Mouse (Mus musculus): Measurements from ENCODE around the gene Tango2. TPM values are rescaled to one million over a fixed set of nuclear protein-coding genes. Genes with fewer than 3 reads are reported as not detected.

Gene Tango2
- total and polyA plus RNA-seq, 3 experiments = 3.8 to 10.8 (median 9.6) TPM

DNA sequence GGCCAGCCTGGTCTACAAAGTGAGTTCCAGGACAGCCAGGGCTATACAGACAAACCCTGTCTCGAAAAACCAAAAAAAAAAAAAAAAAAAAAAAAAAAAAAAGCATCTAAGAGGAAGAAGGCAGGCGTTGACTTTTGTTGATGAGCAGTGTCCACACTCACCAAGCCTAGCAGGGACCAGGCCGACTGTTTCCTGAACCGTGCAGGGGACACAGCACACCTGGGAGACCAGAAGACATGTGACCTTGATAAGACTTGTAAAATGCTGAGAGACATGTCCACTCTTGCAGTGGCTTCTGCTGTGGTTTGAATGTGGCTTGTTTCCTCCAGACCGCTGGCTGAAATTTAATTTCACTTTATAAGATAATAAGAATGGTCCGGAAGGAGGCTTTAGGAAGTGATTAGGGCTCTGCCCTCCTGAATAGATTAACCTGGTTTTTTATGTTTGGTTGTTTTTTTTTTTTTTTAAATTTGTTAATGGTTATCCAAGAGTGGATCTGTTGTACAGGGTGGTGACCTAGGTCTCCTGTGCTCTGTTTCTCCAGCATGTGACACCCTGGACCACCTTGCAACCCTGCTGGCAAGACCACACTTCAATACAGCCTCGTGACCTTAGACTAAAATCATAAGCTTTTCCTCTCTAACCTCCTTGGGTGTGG is 28.5 kb upstream of the Tango2 start:
- dilution Hi-C loops (cut with MboI; ENCODE audit: extremely low pct_ligation_motif_present, extremely low pct_unique_long_range_greater_than_20kb, low sequenced_read_pairs) = no loop called here
- peaks cover 8 to 14% of the 10 kb centered on the region in 2 experiments for H3K4me1 ChIP-seq (ENCODE audit: control insufficient read depth in 1 of 2, insufficient read depth in 2 of 2)
- no peak overlapping the region for H3K27ac ChIP-seq (ENCODE audit: insufficient read depth, low read depth)

DNA sequence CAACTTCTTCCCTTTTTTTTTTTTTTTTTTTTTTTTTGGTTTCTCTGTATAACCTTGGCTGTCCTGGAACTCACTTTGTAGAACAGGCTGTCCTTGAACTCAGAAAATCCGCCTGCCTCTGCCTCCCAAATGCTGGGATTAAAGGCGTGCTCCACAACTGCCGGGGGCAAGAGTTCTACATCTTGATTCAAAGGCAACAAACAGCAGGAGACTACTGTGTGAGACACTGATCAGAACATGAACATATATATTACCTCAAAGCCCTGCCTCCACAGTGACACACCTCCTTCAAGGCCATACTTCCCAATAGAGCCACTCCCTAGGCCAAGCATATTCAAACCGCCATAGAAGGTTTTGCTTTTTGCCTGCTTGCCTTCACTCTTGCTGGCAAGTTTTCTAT is 25.7 kb upstream of the Tango2 start:
- in situ Hi-C loops (cut with MboI; ENCODE audit: low pct_ligation_motif_present, low pct_unique_long_range_greater_than_20kb, low sequenced_read_pairs) = no loop called here
- TF ChIP-seq MEF2A (IDR thresholded peaks at IDR 0.05; ENCODE audit: borderline replicate concordance, low read depth, low read length) (no peak), KAT2A (IDR thresholded peaks at IDR 0.05; ENCODE audit: insufficient replicate concordance, low read length) (no peak), RAD21 (IDR thresholded peaks at IDR 0.05; ENCODE audit: low read depth, low read length) (no peak), CHD1 (IDR thresholded peaks at IDR 0.05; ENCODE audit: low read depth, low read length) (no peak)
- dilution Hi-C loops (cut with MboI; ENCODE audit: extremely low pct_ligation_motif_present, extremely low pct_unique_long_range_greater_than_20kb, low sequenced_read_pairs) = no loop called here
- Histone ChIP-seq H3K79me2 (replicated peaks; ENCODE audit: control insufficient read depth, extremely low read depth, insufficient read depth, poor library complexity, severe bottlenecking) (no peaks in the 10 kb centered on the region), H3K36me3 (replicated peaks in 1 of 2; ENCODE audit: control insufficient read depth in 1 of 2, insufficient read depth in 1 of 2, low read length in 1 of 2) (no peaks in the 10 kb centered on the region), H3K9me3 (replicated peaks; ENCODE audit: low read length) (no peaks in the 10 kb centered on the region), H3K9ac (ENCODE audit: insufficient read depth, low read depth) (no peak overlapping the region), H3K4me2 (ENCODE audit: insufficient read depth, low read depth, poor library complexity, severe bottlenecking) (no peak overlapping the region), H3K27ac (ENCODE audit: insufficient read depth, low read depth) (no peak overlapping the region), H3K4me3 (replicated peaks in 1 of 3; ENCODE audit: low read depth in 2 of 3, low read length in 2 of 3, poor library complexity in 1 of 3) (no peak overlapping the region), H3K4me1 (ENCODE audit: control insufficient read depth in 1 of 2, insufficient read depth in 2 of 2) (peaks cover 11 to 14% of the 10 kb centered on the region in 2 experiments), H3K27me3 (replicated peaks) (no peaks in the 10 kb centered on the region)
- DNase-seq (ENCODE audit: extremely low read depth) = no peak

More for the DNA sequence above, 28.5 kb upstream of the Tango2 start:
- Histone ChIP-seq H3K79me2 (replicated peaks; ENCODE audit: control insufficient read depth, extremely low read depth, insufficient read depth, poor library complexity, severe bottlenecking) (no peaks in the 10 kb centered on the region), H3K4me2 (ENCODE audit: insufficient read depth, low read depth, poor library complexity, severe bottlenecking) (no peak overlapping the region), H3K4me3 (replicated peaks in 1 of 3; ENCODE audit: low read depth in 2 of 3, low read length in 2 of 3, poor library complexity in 1 of 3) (no peak overlapping the region), H3K9ac (ENCODE audit: insufficient read depth, low read depth) (no peak overlapping the region), H3K36me3 (replicated peaks in 1 of 2; ENCODE audit: control insufficient read depth in 1 of 2, insufficient read depth in 1 of 2, low read length in 1 of 2) (no peaks in the 10 kb centered on the region), H3K9me3 (replicated peaks; ENCODE audit: low read length) (no peaks in the 10 kb centered on the region), H3K27me3 (replicated peaks) (no peaks in the 10 kb centered on the region)
- TF ChIP-seq BHLHE40 (IDR thresholded peaks at IDR 0.05; ENCODE audit: low read depth, low read length) = peak; percentile 39; the same call in 1 of the 2 replicates
- peak; percentile 60; the same call in 1 of the 2 replicates for TF ChIP-seq ZNF384 (IDR thresholded peaks at IDR 0.05; ENCODE audit: low read depth, low read length)
- no peak for TF ChIP-seq MYC (IDR thresholded peaks at IDR 0.05; ENCODE audit: low read depth, low read length)
- peak; percentile 19 for TF ChIP-seq USF1 (IDR thresholded peaks at IDR 0.05; ENCODE audit: low read depth, low read length)
- no peak for DNase-seq (ENCODE audit: extremely low read depth)
- in situ Hi-C loops (cut with MboI; ENCODE audit: low pct_ligation_motif_present, low pct_unique_long_range_greater_than_20kb, low sequenced_read_pairs) = no loop called here

DNA sequence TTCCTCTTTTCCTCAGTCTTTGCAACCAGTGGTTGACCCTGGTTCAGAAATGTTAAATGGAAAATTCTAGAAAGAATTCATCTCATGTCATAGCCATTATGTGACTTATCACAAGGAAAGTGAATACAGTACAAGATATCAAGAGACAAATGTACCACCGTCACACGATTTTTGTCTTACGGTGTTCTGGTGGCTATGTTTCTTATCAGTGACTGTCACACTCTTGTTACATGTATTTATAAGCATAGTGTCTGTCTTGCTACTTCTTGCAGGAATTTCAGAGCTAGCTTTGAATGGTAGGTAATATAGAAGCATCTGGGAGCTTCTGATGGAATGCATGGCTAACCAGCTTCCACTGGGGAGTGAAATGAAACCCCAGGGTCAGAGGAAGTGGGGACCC is 22.3 kb upstream of the Tango2 start:
- TF ChIP-seq IRF4 (IDR thresholded peaks at IDR 0.05; ENCODE audit: low read depth, low read length) = no peak
- no peak for TF ChIP-seq POLR2A (IDR thresholded peaks at IDR 0.05; ENCODE audit: low read depth, low read length)
- TF ChIP-seq JUN (IDR thresholded peaks at IDR 0.05; ENCODE audit: insufficient read depth, low read depth, low read length) = no peak
- no peak for TF ChIP-seq UBTF (IDR thresholded peaks at IDR 0.05; ENCODE audit: low read depth, low read length)
- no peak for TF ChIP-seq ZNF384 (IDR thresholded peaks at IDR 0.05; ENCODE audit: low read depth, low read length)
- no peak for TF ChIP-seq MAZ (IDR thresholded peaks at IDR 0.05; ENCODE audit: low read depth, low read length)
- no peak for TF ChIP-seq EP300 (IDR thresholded peaks at IDR 0.05; ENCODE audit: low read length)
- TF ChIP-seq MYC (IDR thresholded peaks at IDR 0.05; ENCODE audit: low read depth, low read length) = no peak
- no peak for TF ChIP-seq ELF1 (IDR thresholded peaks at IDR 0.05; ENCODE audit: low read depth, low read length)
- TF ChIP-seq E2F4 (IDR thresholded peaks at IDR 0.05; ENCODE audit: insufficient replicate concordance, low read depth, low read length) = no peak
- no peak for TF ChIP-seq MAFK (IDR thresholded peaks at IDR 0.05; ENCODE audit: insufficient replicate concordance, low read length)
- no peak for TF ChIP-seq SMC3 (IDR thresholded peaks at IDR 0.05; ENCODE audit: low read depth, low read length)
- no peak for TF ChIP-seq GABPA (IDR thresholded peaks at IDR 0.05; ENCODE audit: insufficient replicate concordance, low read depth, low read length)
- no peak for TF ChIP-seq NRF1 (IDR thresholded peaks at IDR 0.05; ENCODE audit: low read depth, low read length)
- TF ChIP-seq USF2 (conservative IDR thresholded peaks at IDR 0.05; ENCODE audit: low read depth, low read length) = no peak
- TF ChIP-seq KAT2A (IDR thresholded peaks at IDR 0.05; ENCODE audit: insufficient replicate concordance, low read length) = no peak
- no peak for TF ChIP-seq TBP (conservative IDR thresholded peaks at IDR 0.05; ENCODE audit: low read depth, low read length)
- in situ Hi-C loops (cut with MboI; ENCODE audit: low pct_ligation_motif_present, low pct_unique_long_range_greater_than_20kb, low sequenced_read_pairs) (no loop called here), dilution Hi-C loops (cut with MboI; ENCODE audit: extremely low pct_ligation_motif_present, extremely low pct_unique_long_range_greater_than_20kb, low sequenced_read_pairs) (no loop called here)
- peaks cover 0 to 3% of the 10 kb centered on the region in 2 experiments; a peak in 1 of 4 replicates for H3K4me1 ChIP-seq (ENCODE audit: control insufficient read depth in 1 of 2, insufficient read depth in 2 of 2)
- H3K9ac ChIP-seq (ENCODE audit: insufficient read depth, low read depth) = no peak overlapping the region
- no peaks in the 10 kb centered on the region for H3K79me2 ChIP-seq (replicated peaks; ENCODE audit: control insufficient read depth, extremely low read depth, insufficient read depth, poor library complexity, severe bottlenecking)
- H3K27ac ChIP-seq (ENCODE audit: insufficient read depth, low read depth) = no peak overlapping the region
- H3K27me3 ChIP-seq (replicated peaks) = no peaks in the 10 kb centered on the region
- no peaks in the 10 kb centered on the region for H3K36me3 ChIP-seq (replicated peaks in 1 of 2; ENCODE audit: control insufficient read depth in 1 of 2, insufficient read depth in 1 of 2, low read length in 1 of 2)
- no peak for DNase-seq (ENCODE audit: extremely low read depth)
- no peaks in the 10 kb centered on the region for H3K9me3 ChIP-seq (replicated peaks; ENCODE audit: low read length)
- H3K4me2 ChIP-seq (ENCODE audit: insufficient read depth, low read depth, poor library complexity, severe bottlenecking) = no peak overlapping the region
- H3K4me3 ChIP-seq (replicated peaks in 1 of 3; ENCODE audit: low read depth in 2 of 3, low read length in 2 of 3, poor library complexity in 1 of 3) = no peak overlapping the region
